Mouse (Mus musculus) ES-CJ7 (cell line): ENCODE results near the gene Cyp2s1.
A peak's percentile ranks its signal among the peaks of the same experiment; 100 is the strongest.

Experiments used
- DNase-seq: peaks from one replicate; pipeline ENCODE4 v3.0.0; 2011; ENCODE audit warnings: low read depth, low spot score

Cyp2s1 gene

GRCm38 (mm10) chr7:25816241-25816919 lies at the start of gene Cyp2s1:
TSS of gene Cyp2s1 (minus strand) at chr7:25816913.
- DNase-seq: peak; percentile 95

- peak; percentile 43 for DNase-seq
These were observed 48.1 kb upstream of the Cyp2s1 start for GRCm38 (mm10) chr7:25864861-25865260.

- DNase-seq: no peak
These were observed 47.0 kb upstream of the Cyp2s1 start for GRCm38 (mm10) chr7:25863756-25864155.

- DNase-seq: no peak
These were observed 45.7 kb upstream of the Cyp2s1 start for GRCm38 (mm10) chr7:25862365-25862764.

GRCm38 (mm10) chr7:25859962-25860870 lies 43.5 kb upstream of the Cyp2s1 start:
- DNase-seq: peak; percentile 84

GRCm38 (mm10) chr7:25855082-25855481 lies 38.4 kb upstream of the Cyp2s1 start:
- peak; percentile 85 for DNase-seq

- DNase-seq: peak; percentile 67
These were observed 31.7 kb upstream of the Cyp2s1 start for GRCm38 (mm10) chr7:25848444-25848812.

GRCm38 (mm10) chr7:25847722-25848443 lies 31.2 kb upstream of the Cyp2s1 start:
- peak; percentile 95 for DNase-seq

- no peak for DNase-seq
These were observed 28.2 kb upstream of the Cyp2s1 start for GRCm38 (mm10) chr7:25844885-25845284.

GRCm38 (mm10) chr7:25844423-25844822 lies 27.7 kb upstream of the Cyp2s1 start:
- DNase-seq: no peak

GRCm38 (mm10) chr7:25843492-25843891 lies 26.8 kb upstream of the Cyp2s1 start:
- peak; percentile 45 for DNase-seq

- peak; percentile 50 for DNase-seq
These were observed 24.2 kb upstream of the Cyp2s1 start for GRCm38 (mm10) chr7:25840908-25841307.

GRCm38 (mm10) chr7:25835188-25835891 lies 18.6 kb upstream of the Cyp2s1 start:
- DNase-seq: no peak

- no peak for DNase-seq
These were observed 15.1 kb upstream of the Cyp2s1 start for GRCm38 (mm10) chr7:25831557-25832530.

- DNase-seq: no peak
These were observed 13.5 kb upstream of the Cyp2s1 start for GRCm38 (mm10) chr7:25830251-25830650.

- no peak for DNase-seq
These were observed 10.5 kb upstream of the Cyp2s1 start for GRCm38 (mm10) chr7:25827199-25827598.

GRCm38 (mm10) chr7:25826029-25826428 lies 9.3 kb upstream of the Cyp2s1 start:
- no peak for DNase-seq

GRCm38 (mm10) chr7:25825043-25825442 lies 8.3 kb upstream of the Cyp2s1 start:
- peak; percentile 40 for DNase-seq

- DNase-seq: no peak
These were observed 1.1 kb downstream of the Cyp2s1 start for GRCm38 (mm10) chr7:25815571-25815970.

GRCm38 (mm10) chr7:25814711-25815110 lies 2.0 kb downstream of the Cyp2s1 start:
- DNase-seq: no peak
